Mouse (Mus musculus) hindbrain, postnatal 0 days (tissue): ENCODE results near the gene Dpf3. TPM values are rescaled to one million over a fixed set of nuclear protein-coding genes. Genes with fewer than 3 reads are reported as not detected.

Experiments
- ATAC-seq: fragments of 200-750 bp; cut with Nextera tagmentation; 2 replicates; pipeline ENCODE4 v1.8.0; 2017; ENCODE audit warnings: mild to moderate bottlenecking, moderate TSS enrichment, moderate library complexity
- DNase-seq: peaks from one replicate; pipeline ENCODE4 v3.0.0-alpha.2; 2015; ENCODE audit warnings: low spot score
- H3K27ac ChIP-seq: fragments of 300-500 bp; sonication (generic); 2 replicates; pipeline ENCODE4 v1.5.1; 2014; ENCODE audit warnings: mild to moderate bottlenecking
- H3K27me3 ChIP-seq: fragments of 300-500 bp; sonication (generic); 2 replicates; pipeline ENCODE4 v1.6.1; 2014; ENCODE audit warnings: low read length, mixed read lengths; ENCODE audit not compliant: insufficient read depth
- H3K36me3 ChIP-seq: fragments of 300-500 bp; sonication (generic); 2 replicates; pipeline ENCODE4 v1.6.1; 2014; ENCODE audit warnings: low read length, mixed read lengths; ENCODE audit not compliant: insufficient read depth
- H3K4me1 ChIP-seq: fragments of 300-500 bp; sonication (generic); 2 replicates; pipeline ENCODE4 v1.6.1; 2014; ENCODE audit warnings: antibody characterized with exemption, low read length, mixed read lengths; ENCODE audit not compliant: insufficient read depth
- H3K4me2 ChIP-seq: fragments of 300-500 bp; sonication (generic); 2 replicates; pipeline ENCODE4 v1.6.1; 2014; ENCODE audit warnings: low read depth, mild to moderate bottlenecking, low read length, moderate library complexity, mixed read lengths
- H3K4me3 ChIP-seq: fragments of 300-500 bp; sonication (generic); 2 replicates; pipeline ENCODE4 v1.5.1; 2014; ENCODE audit warnings: low read length
- H3K9ac ChIP-seq: fragments of 300-500 bp; sonication (generic); replicated peaks from 2 replicates; pipeline ENCODE4 v1.6.1; 2014; ENCODE audit warnings: mild to moderate bottlenecking, low read length, moderate library complexity, mixed read lengths
- H3K9me3 ChIP-seq: fragments of 300-500 bp; sonication (generic); 2 replicates; pipeline ENCODE4 v1.6.1; 2016; ENCODE audit warnings: low read length, mixed read lengths
- CTCF ChIP-seq: IDR thresholded peaks from 2 replicates; pipeline ENCODE4 v1.5.1; 2016; ENCODE audit warnings: antibody characterized with exemption, control low read depth, low read depth
- WGBS: fragments of 180-500 bp; shearing (Covaris S2); extraction: QIAGEN DNeasy Blood & Tissue Kit; methylation state at CpG from one replicate; pipeline ENCODE4 v1.1.7; 2014; 5-methylcytosine and 5-hydroxymethylcytosine counted together
- polyA plus RNA-seq: library from polyadenylated mRNA; unstranded; fragments of >200 nt; fragmentation: Nextera tagmentation; extraction: Ambion mirVana; gene quantifications from 2 replicates; pipeline ENCODE4 v1.2.1, GENCODE M21; 2015
- total RNA-seq: library from RNA; depleted of rRNA; stranded (reverse); fragments of >200 nt; gene quantifications from 2 replicates; pipeline ENCODE4 v1.2.3, GENCODE M21; 2014

Dpf3 gene
- total and polyA plus RNA-seq, 2 experiments from 2014 or later: 19.8 to 38.9 TPM

GRCm38 (mm10) chr12:83425736-83426135 is 61.8 kb downstream of the Dpf3 start:
- no peak for TF ChIP-seq CTCF
- H3K4me2 ChIP-seq: no peak overlapping the region
- H3K4me3 ChIP-seq: no peak overlapping the region
- ATAC-seq (no peak), DNase-seq (no peak)
- H3K9ac ChIP-seq: no peak overlapping the region
- H3K27ac ChIP-seq: no peak overlapping the region
- no peaks in the 10 kb centered on the region for H3K27me3 ChIP-seq
- H3K9me3 ChIP-seq: no peaks in the 10 kb centered on the region
- WGBS: 62% methylated on average over 7 of the region's 7 CpGs
- no peaks in the 10 kb centered on the region for H3K36me3 ChIP-seq
- H3K4me1 ChIP-seq: no peaks in the 10 kb centered on the region; the same call in 1 of the 2 replicates

GRCm38 (mm10) chr12:83424720-83425444 is 62.6 kb downstream of the Dpf3 start:
- no peaks in the 10 kb centered on the region for H3K9me3 ChIP-seq
- H3K27ac ChIP-seq: peak overlapping the region; percentile 21; the same call in 1 of the 2 replicates
- H3K27me3 ChIP-seq: no peaks in the 10 kb centered on the region
- peak; percentile 57 for DNase-seq
- WGBS: 50% methylated on average over 11 of the region's 11 CpGs
- H3K4me3 ChIP-seq: no peak overlapping the region
- no peaks in the 10 kb centered on the region for H3K36me3 ChIP-seq
- H3K4me2 ChIP-seq: no peak overlapping the region
- no peaks in the 10 kb centered on the region; the same call in 1 of the 2 replicates for H3K4me1 ChIP-seq
- TF ChIP-seq CTCF: peak; percentile 25; the same call in 1 of the 2 replicates
- ATAC-seq: no peak
- H3K9ac ChIP-seq: no peak overlapping the region

- no peak overlapping the region for H3K4me2 ChIP-seq
- no peaks in the 10 kb centered on the region; the same call in 1 of the 2 replicates for H3K4me1 ChIP-seq
- no peak for DNase-seq
- H3K36me3 ChIP-seq: no peaks in the 10 kb centered on the region
- TF ChIP-seq CTCF: peak; percentile 19; the same call in 1 of the 2 replicates
- no peak overlapping the region for H3K4me3 ChIP-seq
- 66% methylated on average over 12 of the region's 12 CpGs for WGBS
- H3K9ac ChIP-seq: no peak overlapping the region
- H3K27ac ChIP-seq: peak overlapping the region; percentile 21; the same call in 1 of the 2 replicates
- no peaks in the 10 kb centered on the region for H3K9me3 ChIP-seq
- no peaks in the 10 kb centered on the region for H3K27me3 ChIP-seq
- no peak for ATAC-seq
Measured at GRCm38 (mm10) chr12:83424086-83424719, 63.3 kb downstream of the Dpf3 start.

GRCm38 (mm10) chr12:83420346-83420745 is 67.2 kb downstream of the Dpf3 start:
- 89% methylated on average over 5 of the region's 5 CpGs for WGBS
- Histone ChIP-seq H3K4me1 (no peaks in the 10 kb centered on the region), H3K9ac (no peak overlapping the region), H3K9me3 (no peaks in the 10 kb centered on the region), H3K27ac (no peak overlapping the region), H3K4me2 (no peak overlapping the region), H3K36me3 (no peaks in the 10 kb centered on the region), H3K4me3 (no peak overlapping the region), H3K27me3 (no peaks in the 10 kb centered on the region)
- TF ChIP-seq CTCF: no peak
- ATAC-seq (no peak), DNase-seq (no peak)

- H3K27ac ChIP-seq: no peak overlapping the region
- DNase-seq (no peak), ATAC-seq (no peak)
- H3K4me1 ChIP-seq: peaks cover 17% of the 10 kb centered on the region; the same call in 1 of the 2 replicates
- no peaks in the 10 kb centered on the region for H3K36me3 ChIP-seq
- no peaks in the 10 kb centered on the region for H3K27me3 ChIP-seq
- TF ChIP-seq CTCF: no peak
- no peaks in the 10 kb centered on the region for H3K9me3 ChIP-seq
- no peak overlapping the region for H3K4me2 ChIP-seq
- H3K4me3 ChIP-seq: no peak overlapping the region
- WGBS: 71% methylated on average over 4 of the region's 4 CpGs
- no peak overlapping the region for H3K9ac ChIP-seq
Measured at GRCm38 (mm10) chr12:83415207-83415606, 72.3 kb downstream of the Dpf3 start.

- no peaks in the 10 kb centered on the region for H3K36me3 ChIP-seq
- ATAC-seq: no peak
- no peak overlapping the region for H3K4me2 ChIP-seq
- no peak overlapping the region for H3K27ac ChIP-seq
- no peak overlapping the region for H3K4me3 ChIP-seq
- H3K9ac ChIP-seq: no peak overlapping the region
- no peak for TF ChIP-seq CTCF
- H3K9me3 ChIP-seq: no peaks in the 10 kb centered on the region
- DNase-seq: no peak
- no peaks in the 10 kb centered on the region for H3K27me3 ChIP-seq
- 86% methylated on average over 5 of the region's 5 CpGs for WGBS
- H3K4me1 ChIP-seq: peaks cover 17% of the 10 kb centered on the region; the same call in 1 of the 2 replicates
Measured at GRCm38 (mm10) chr12:83413684-83414083, 73.8 kb downstream of the Dpf3 start.
